Mouse (Mus musculus): ENCODE data around the gene Grin2b. TPM values are rescaled to one million over a fixed set of nuclear protein-coding genes. Genes with fewer than 3 reads are reported as not detected.

The Grin2b gene
- polyA plus RNA-seq (2016; fragmentation: Nextera tagmentation; extraction: Ambion mirVana), result 7.3 and 9.5 TPM in 2 replicates

DNA sequence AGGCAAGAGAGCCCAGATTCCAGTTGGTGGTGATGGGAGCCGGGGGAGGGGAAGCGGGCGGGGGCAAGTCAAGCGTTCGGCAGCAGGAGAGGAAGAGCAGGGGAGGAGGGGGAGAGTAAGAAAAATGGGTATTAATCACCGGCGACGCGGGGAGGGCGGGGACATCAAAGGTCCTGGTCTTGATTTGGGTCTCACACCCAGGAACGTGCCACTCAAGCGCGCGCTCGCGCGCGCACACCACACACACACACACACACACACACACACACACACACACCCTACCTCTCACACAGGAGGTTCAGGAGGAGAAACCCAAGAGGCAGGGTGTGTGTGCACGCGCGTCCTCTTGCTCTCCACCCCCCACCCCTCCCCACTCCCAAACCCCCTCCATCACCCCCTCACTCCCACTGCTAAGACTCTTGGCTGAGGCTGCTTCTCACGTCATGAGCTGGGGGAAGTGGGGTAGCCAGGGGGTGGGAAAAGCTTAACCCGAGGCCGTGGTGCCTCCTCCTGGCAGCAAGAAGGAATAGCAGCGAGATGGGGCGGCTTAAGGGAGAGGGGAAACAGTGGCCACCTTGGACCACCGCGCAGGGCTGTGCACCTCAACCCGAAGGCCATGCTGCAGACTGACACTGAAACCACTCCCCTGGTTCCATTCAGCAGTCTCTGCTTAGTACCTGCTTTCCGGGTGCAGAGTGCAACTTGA, at the start of gene Grin2b:
Grin2b (minus strand) TSS at position 321 of the 706 bp plus-strand sequence.
- H3K9me3 ChIP-seq, result no peaks in the 10 kb centered on the region
- H3K27me3 ChIP-seq, result peaks cover 55% of the 10 kb centered on the region
- H3K4me2 ChIP-seq, result peak within 1 kb of the TSS; percentile 98
- peak within 1 kb of the TSS; percentile 65 for H3K27ac ChIP-seq
- ATAC-seq (ENCODE audit: low FRiP score), result peak; percentile 76
- H3K36me3 ChIP-seq (replicated peaks), result no peaks in the 10 kb centered on the region
- H3K4me1 ChIP-seq, result peaks cover 17% of the 10 kb centered on the region
- 2% methylated on average over 14 of the region's 30 CpGs for WGBS
- peak within 1 kb of the TSS; percentile 61 for H3K4me3 ChIP-seq (replicated peaks)
- H3K9ac ChIP-seq, result peak within 1 kb of the TSS; percentile 63

DNA sequence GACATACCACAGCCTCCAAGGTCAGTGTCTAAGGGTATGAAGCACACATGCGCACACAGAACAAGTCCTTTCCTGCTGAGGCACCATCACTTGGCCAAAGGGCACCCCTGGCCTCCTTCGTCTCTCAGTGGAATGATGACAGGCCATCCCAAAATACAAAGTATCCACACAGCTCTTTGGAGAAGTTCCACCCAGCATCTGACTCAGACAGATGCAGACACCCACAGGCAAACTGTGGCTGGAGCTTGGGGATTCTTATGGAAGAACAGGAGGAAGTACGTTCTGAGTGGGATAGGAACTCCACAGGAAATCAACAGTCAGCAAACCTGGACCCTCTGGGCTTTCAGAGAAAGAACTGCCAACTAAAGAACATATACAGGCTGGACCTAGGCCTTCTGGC, 48.6 kb upstream of the Grin2b start:
- whole genome bisulfite sequencing, result 91% methylated on average over 3 of the region's 3 CpGs
- Histone ChIP-seq H3K4me2 (no peak overlapping the region), H3K27ac (no peak overlapping the region), H3K36me3 (replicated peaks) (no peaks in the 10 kb centered on the region), H3K4me3 (replicated peaks) (no peak overlapping the region), H3K4me1 (no peaks in the 10 kb centered on the region), H3K9me3 (no peaks in the 10 kb centered on the region), H3K9ac (no peak overlapping the region), H3K27me3 (0 out of 2 replicates have a peak, but pooled peaks cover 3% of the 10 kb centered on the region)
- no peak for ATAC-seq (ENCODE audit: low FRiP score)

- Histone ChIP-seq H3K27ac (no peak overlapping the region), H3K9ac (no peak overlapping the region), H3K9me3 (no peaks in the 10 kb centered on the region), H3K4me3 (replicated peaks) (no peak overlapping the region), H3K4me1 (no peaks in the 10 kb centered on the region), H3K4me2 (no peak overlapping the region), H3K36me3 (replicated peaks) (no peaks in the 10 kb centered on the region), H3K27me3 (no peaks in the 10 kb centered on the region)
- ATAC-seq (ENCODE audit: low FRiP score), result no peak
- WGBS, result 80% methylated on average over 3 of the region's 3 CpGs
These were observed 37.1 kb upstream of the Grin2b start for GRCm38 (mm10) chr6:136210442-136210841.

- no peak overlapping the region for H3K4me3 ChIP-seq (replicated peaks)
- H3K4me2 ChIP-seq, result no peak overlapping the region
- H3K4me1 ChIP-seq, result no peaks in the 10 kb centered on the region
- no peak for ATAC-seq (ENCODE audit: low FRiP score)
- H3K27me3 ChIP-seq, result no peaks in the 10 kb centered on the region
- H3K36me3 ChIP-seq (replicated peaks), result no peaks in the 10 kb centered on the region
- no peak overlapping the region for H3K27ac ChIP-seq
- no peaks in the 10 kb centered on the region for H3K9me3 ChIP-seq
- WGBS, result 85% methylated on average over 2 of the region's 2 CpGs
- H3K9ac ChIP-seq, result no peak overlapping the region
These were observed 26.5 kb upstream of the Grin2b start for GRCm38 (mm10) chr6:136199814-136200213.

GRCm38 (mm10) chr6:136194616-136195015, 21.3 kb upstream of the Grin2b start:
- 89% methylated on average over 5 of the region's 5 CpGs for WGBS
- H3K4me2 ChIP-seq, result no peak overlapping the region
- H3K4me1 ChIP-seq, result no peaks in the 10 kb centered on the region
- H3K4me3 ChIP-seq (replicated peaks), result no peak overlapping the region
- ATAC-seq (ENCODE audit: low FRiP score), result no peak
- H3K27ac ChIP-seq, result no peak overlapping the region
- H3K9ac ChIP-seq, result no peak overlapping the region
- H3K9me3 ChIP-seq, result no peaks in the 10 kb centered on the region
- H3K27me3 ChIP-seq, result no peaks in the 10 kb centered on the region
- no peaks in the 10 kb centered on the region for H3K36me3 ChIP-seq (replicated peaks)

GRCm38 (mm10) chr6:136178066-136178465, 4.8 kb upstream of the Grin2b start:
- ATAC-seq (ENCODE audit: low FRiP score), result no peak
- 94% methylated on average over 9 of the region's 9 CpGs for WGBS
- Histone ChIP-seq H3K27ac (no peak overlapping the region), H3K4me3 (replicated peaks) (no peak overlapping the region), H3K9me3 (no peaks in the 10 kb centered on the region), H3K4me2 (no peak overlapping the region), H3K4me1 (peaks cover 5% of the 10 kb centered on the region), H3K9ac (no peak overlapping the region), H3K36me3 (replicated peaks) (no peaks in the 10 kb centered on the region), H3K27me3 (peaks cover 11% of the 10 kb centered on the region; the same call in 1 of the 2 replicates)

GRCm38 (mm10) chr6:136172801-136173190, 515 bp downstream of the Grin2b start:
- WGBS, result under 1% methylated on average over 15 of the region's 15 CpGs
- ATAC-seq (ENCODE audit: low FRiP score), result peak; percentile 51
- Histone ChIP-seq H3K4me2 (peak overlapping the region; percentile 98), H3K4me1 (peaks cover 17% of the 10 kb centered on the region), H3K36me3 (replicated peaks) (no peaks in the 10 kb centered on the region), H3K27me3 (peaks cover 55% of the 10 kb centered on the region), H3K9ac (peak overlapping the region; percentile 63), H3K4me3 (replicated peaks) (peak overlapping the region; percentile 61), H3K9me3 (no peaks in the 10 kb centered on the region), H3K27ac (peak overlapping the region; percentile 65)

- H3K4me3 ChIP-seq (replicated peaks), result peak overlapping the region; percentile 61
- H3K9ac ChIP-seq, result peak overlapping the region; percentile 63
- H3K27ac ChIP-seq, result peak overlapping the region; percentile 65; the same call in 1 of the 2 replicates
- peak; percentile 77 for ATAC-seq (ENCODE audit: low FRiP score)
- under 1% methylated on average over 33 of the region's 43 CpGs for WGBS
- peaks cover 55% of the 10 kb centered on the region for H3K27me3 ChIP-seq
- H3K4me2 ChIP-seq, result peak overlapping the region; percentile 98
- no peaks in the 10 kb centered on the region for H3K9me3 ChIP-seq
- H3K36me3 ChIP-seq (replicated peaks), result no peaks in the 10 kb centered on the region
- H3K4me1 ChIP-seq, result peaks cover 17% of the 10 kb centered on the region
These were observed 1.1 kb downstream of the Grin2b start for GRCm38 (mm10) chr6:136172172-136172651.

DNA sequence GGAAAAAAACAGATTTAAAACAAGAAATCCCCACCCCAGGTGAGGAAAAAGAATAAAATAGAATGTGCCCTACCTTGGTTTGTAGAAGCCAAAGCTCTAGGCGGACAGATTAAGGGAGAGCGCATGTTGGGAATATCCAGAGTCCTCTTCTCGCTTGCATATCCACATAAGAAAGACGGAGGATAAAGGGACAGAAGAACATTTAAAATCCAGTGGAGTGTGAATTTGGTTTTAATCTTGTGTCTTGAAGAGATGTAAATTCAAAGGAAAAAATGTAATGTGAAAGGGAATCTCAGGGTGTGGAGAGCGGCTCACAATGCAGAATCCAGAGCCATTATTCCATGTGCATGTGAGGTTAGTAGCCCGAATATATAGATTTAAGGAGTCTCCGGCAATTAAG, 2.0 kb downstream of the Grin2b start:
- H3K36me3 ChIP-seq (replicated peaks), result no peaks in the 10 kb centered on the region
- H3K9me3 ChIP-seq, result no peaks in the 10 kb centered on the region
- H3K4me2 ChIP-seq, result peak overlapping the region; percentile 98
- no peak overlapping the region for H3K27ac ChIP-seq
- WGBS, result 9% methylated on average over 7 of the region's 7 CpGs
- peaks cover 17% of the 10 kb centered on the region for H3K4me1 ChIP-seq
- H3K9ac ChIP-seq, result peak overlapping the region; percentile 63
- ATAC-seq (ENCODE audit: low FRiP score), result no peak
- H3K27me3 ChIP-seq, result peaks cover 55% of the 10 kb centered on the region
- peak overlapping the region; percentile 61 for H3K4me3 ChIP-seq (replicated peaks)

DNA sequence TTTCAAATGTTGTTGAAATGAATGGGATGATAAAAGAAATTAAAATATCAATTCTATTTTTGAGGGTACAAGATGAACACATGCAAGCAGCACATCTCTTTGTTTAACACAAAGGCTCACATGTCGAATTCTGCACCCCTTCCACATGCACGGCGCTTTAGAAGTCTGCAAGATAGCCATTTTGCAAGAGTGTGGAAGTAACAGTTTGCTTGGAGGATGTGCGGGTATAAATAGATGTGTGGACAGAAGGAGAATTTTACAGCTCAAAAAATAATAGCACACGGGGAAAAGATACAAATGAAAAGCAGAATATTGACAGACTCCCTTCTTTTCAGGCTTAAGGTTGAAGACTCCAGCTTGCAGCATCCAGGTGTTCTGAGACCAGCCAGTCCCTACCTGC, 2.9 kb downstream of the Grin2b start:
- Histone ChIP-seq H3K9me3 (no peaks in the 10 kb centered on the region), H3K4me1 (peaks cover 17% of the 10 kb centered on the region), H3K9ac (no peak overlapping the region), H3K27me3 (peaks cover 55% of the 10 kb centered on the region), H3K27ac (no peak overlapping the region), H3K4me2 (peak overlapping the region; percentile 29), H3K4me3 (replicated peaks) (peak overlapping the region; percentile 61), H3K36me3 (replicated peaks) (no peaks in the 10 kb centered on the region)
- 77% methylated on average over 5 of the region's 5 CpGs for WGBS
- no peak for ATAC-seq (ENCODE audit: low FRiP score)

DNA sequence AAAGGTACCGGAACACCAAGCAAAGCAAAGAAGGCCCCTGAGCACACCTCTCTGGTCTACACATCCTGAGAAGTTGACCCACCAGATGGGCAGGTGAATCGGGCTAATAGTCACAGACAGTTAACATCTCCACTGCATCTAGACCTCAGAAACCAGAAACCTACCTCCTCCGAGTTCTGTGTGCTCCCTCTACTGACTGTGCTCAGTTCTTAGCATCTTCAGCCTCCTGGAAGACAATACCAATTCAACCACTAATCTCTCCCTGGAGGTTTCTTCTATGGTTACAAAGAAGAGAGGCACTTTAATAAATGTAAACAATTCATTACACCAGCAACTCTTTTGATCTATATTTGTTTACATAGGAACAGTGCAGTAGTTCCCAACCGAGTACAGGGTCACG, 6.0 kb downstream of the Grin2b start:
- peaks cover 11% of the 10 kb centered on the region for H3K4me1 ChIP-seq
- no peaks in the 10 kb centered on the region for H3K36me3 ChIP-seq (replicated peaks)
- 78% methylated on average over 5 of the region's 5 CpGs for WGBS
- no peak for ATAC-seq (ENCODE audit: low FRiP score)
- H3K4me3 ChIP-seq (replicated peaks), result no peak overlapping the region
- peaks cover 38% of the 10 kb centered on the region for H3K27me3 ChIP-seq
- H3K27ac ChIP-seq, result no peak overlapping the region
- no peak overlapping the region for H3K9ac ChIP-seq
- no peaks in the 10 kb centered on the region for H3K9me3 ChIP-seq
- no peak overlapping the region for H3K4me2 ChIP-seq

GRCm38 (mm10) chr6:136165443-136166077, 7.8 kb downstream of the Grin2b start:
- Histone ChIP-seq H3K9ac (no peak overlapping the region), H3K36me3 (replicated peaks) (no peaks in the 10 kb centered on the region), H3K9me3 (no peaks in the 10 kb centered on the region), H3K4me1 (peaks cover 11% of the 10 kb centered on the region; the same call in 1 of the 2 replicates), H3K4me3 (replicated peaks) (no peak overlapping the region), H3K27me3 (peaks cover 20% of the 10 kb centered on the region), H3K27ac (no peak overlapping the region), H3K4me2 (no peak overlapping the region)
- 73% methylated on average over 9 of the region's 9 CpGs for WGBS
- ATAC-seq (ENCODE audit: low FRiP score), result 0 out of 2 replicates have a peak, but pooled peaks have one; percentile 40

Measured in forebrain, embryonic 12.5 days (tissue).